Mouse (Mus musculus): ENCODE results near the gene Sema4d. TPM values are rescaled to one million over a fixed set of nuclear protein-coding genes. Genes with fewer than 3 reads are reported as not detected.
"Not testable (repeated sequence)": the region's sequence is repeated elsewhere in the genome, so short reads cannot be mapped to it uniquely, and the experiment has no call there.

Sema4d gene
- 6.2 and 7.0 TPM in 2 replicates for polyA plus RNA-seq (2015; fragmentation: Nextera tagmentation; extraction: Ambion mirVana)

- Histone ChIP-seq H3K4me2 (replicated peaks) (peak within 1 kb of the TSS; percentile 95), H3K27ac (no peak within 1 kb of the TSS), H3K9me3 (no peaks in the 10 kb centered on the region), H3K4me3 (replicated peaks) (peak within 1 kb of the TSS; percentile 83), H3K4me1 (replicated peaks) (peaks cover 21% of the 10 kb centered on the region; the same call in 1 of the 2 replicates), H3K9ac (peak within 1 kb of the TSS; percentile 71), H3K36me3 (no peaks in the 10 kb centered on the region), H3K27me3 (replicated peaks) (peaks cover 6% of the 10 kb centered on the region; the same call in 1 of the 2 replicates)
- 1% methylated on average over 51 of the region's 52 CpGs for WGBS
- ATAC-seq: peak; percentile 83
These were observed at the start of gene Sema4d for GRCm38 (mm10) chr13:51793425-51793891. TSS of gene Sema4d (minus strand) at chr13:51793747.

- Histone ChIP-seq H3K4me3 (replicated peaks) (no peak overlapping the region), H3K4me2 (replicated peaks) (no peak overlapping the region), H3K9me3 (no peaks in the 10 kb centered on the region), H3K9ac (no peak overlapping the region), H3K27ac (no peak overlapping the region), H3K27me3 (replicated peaks) (peaks cover 9% of the 10 kb centered on the region; the same call in 1 of the 2 replicates), H3K4me1 (replicated peaks) (peaks cover 25% of the 10 kb centered on the region), H3K36me3 (no peaks in the 10 kb centered on the region)
- 75% methylated on average over 4 of the region's 4 CpGs for WGBS
- no peak for ATAC-seq
These were observed 49.8 kb upstream of the Sema4d start for GRCm38 (mm10) chr13:51843298-51843697.

- H3K36me3 ChIP-seq: no peaks in the 10 kb centered on the region
- peaks cover 9% of the 10 kb centered on the region; the same call in 1 of the 2 replicates for H3K27me3 ChIP-seq (replicated peaks)
- H3K9ac ChIP-seq: peak overlapping the region; percentile 26; the same call in 1 of the 2 replicates
- peaks cover 19% of the 10 kb centered on the region for H3K4me1 ChIP-seq (replicated peaks)
- no peaks in the 10 kb centered on the region for H3K9me3 ChIP-seq
- H3K4me2 ChIP-seq (replicated peaks): peak overlapping the region; percentile 46
- H3K4me3 ChIP-seq (replicated peaks): no peak overlapping the region; the same call in 1 of the 2 replicates
- no peak overlapping the region for H3K27ac ChIP-seq
- WGBS: 30% methylated on average over 12 of the region's 12 CpGs
- no peak for ATAC-seq
These were observed 49.2 kb upstream of the Sema4d start for GRCm38 (mm10) chr13:51842773-51843172.

GRCm38 (mm10) chr13:51842191-51842590 is 48.6 kb upstream of the Sema4d start:
- Histone ChIP-seq H3K4me3 (replicated peaks) (no peak overlapping the region), H3K4me2 (replicated peaks) (peak overlapping the region; percentile 46; the same call in 1 of the 2 replicates), H3K9ac (peak overlapping the region; percentile 26; the same call in 1 of the 2 replicates), H3K27me3 (replicated peaks) (peaks cover 9% of the 10 kb centered on the region; the same call in 1 of the 2 replicates), H3K36me3 (no peaks in the 10 kb centered on the region), H3K4me1 (replicated peaks) (peaks cover 19% of the 10 kb centered on the region), H3K27ac (no peak overlapping the region), H3K9me3 (no peaks in the 10 kb centered on the region)
- ATAC-seq: no peak
- WGBS: 36% methylated on average over 5 of the region's 5 CpGs

GRCm38 (mm10) chr13:51841541-51842115 is 48.1 kb upstream of the Sema4d start:
- Histone ChIP-seq H3K27me3 (replicated peaks) (peaks cover 9% of the 10 kb centered on the region; the same call in 1 of the 2 replicates), H3K9me3 (no peaks in the 10 kb centered on the region), H3K9ac (no peak overlapping the region), H3K36me3 (no peaks in the 10 kb centered on the region), H3K27ac (no peak overlapping the region), H3K4me3 (replicated peaks) (no peak overlapping the region), H3K4me1 (replicated peaks) (peaks cover 17% of the 10 kb centered on the region), H3K4me2 (replicated peaks) (no peak overlapping the region)
- WGBS: 43% methylated on average over 12 of the region's 12 CpGs
- ATAC-seq: no peak

- WGBS: 48% methylated on average over 6 of the region's 6 CpGs
- Histone ChIP-seq H3K36me3 (no peaks in the 10 kb centered on the region), H3K9ac (no peak overlapping the region), H3K27me3 (replicated peaks) (peaks cover 9% of the 10 kb centered on the region; the same call in 1 of the 2 replicates), H3K4me3 (replicated peaks) (no peak overlapping the region), H3K4me2 (replicated peaks) (no peak overlapping the region), H3K9me3 (no peaks in the 10 kb centered on the region), H3K4me1 (replicated peaks) (peaks cover 17% of the 10 kb centered on the region), H3K27ac (no peak overlapping the region)
- ATAC-seq: no peak
These were observed 47.2 kb upstream of the Sema4d start for GRCm38 (mm10) chr13:51840702-51841101.

GRCm38 (mm10) chr13:51839250-51840026 is 45.9 kb upstream of the Sema4d start:
- H3K4me2 ChIP-seq (replicated peaks): no peak overlapping the region
- WGBS: 17% methylated on average over 8 of the region's 8 CpGs

GRCm38 (mm10) chr13:51837402-51837801 is 43.9 kb upstream of the Sema4d start:
- H3K9ac ChIP-seq: no peak overlapping the region
- WGBS: 22% methylated on average over 5 of the region's 5 CpGs
- peaks cover 15% of the 10 kb centered on the region for H3K4me1 ChIP-seq (replicated peaks)
- no peak overlapping the region for H3K27ac ChIP-seq
- ATAC-seq: no peak
- H3K4me2 ChIP-seq (replicated peaks): no peak overlapping the region
- no peak overlapping the region for H3K4me3 ChIP-seq (replicated peaks)
- H3K9me3 ChIP-seq: no peaks in the 10 kb centered on the region
- H3K27me3 ChIP-seq (replicated peaks): peaks cover 4% of the 10 kb centered on the region; the same call in 1 of the 2 replicates
- no peaks in the 10 kb centered on the region for H3K36me3 ChIP-seq

More at GRCm38 (mm10) chr13:51839250-51840026, 45.9 kb upstream of the Sema4d start:
- H3K27ac ChIP-seq: no peak overlapping the region
- H3K9me3 ChIP-seq: no peaks in the 10 kb centered on the region
- H3K27me3 ChIP-seq (replicated peaks): peaks cover 9% of the 10 kb centered on the region; the same call in 1 of the 2 replicates
- no peak; the same call in 1 of the 2 replicates for ATAC-seq
- H3K36me3 ChIP-seq: no peaks in the 10 kb centered on the region
- no peak overlapping the region for H3K9ac ChIP-seq
- H3K4me1 ChIP-seq (replicated peaks): peaks cover 12% of the 10 kb centered on the region
- H3K4me3 ChIP-seq (replicated peaks): no peak overlapping the region

- not testable (repeated sequence) for H3K4me1 ChIP-seq (replicated peaks); H3K27me3 ChIP-seq (replicated peaks); H3K9me3 ChIP-seq; ATAC-seq; H3K9ac ChIP-seq; H3K36me3 ChIP-seq; H3K4me3 ChIP-seq (replicated peaks); H3K27ac ChIP-seq; H3K4me2 ChIP-seq (replicated peaks)
- 77% methylated on average over 4 of the region's 4 CpGs for WGBS
These were observed 41.7 kb upstream of the Sema4d start for GRCm38 (mm10) chr13:51835208-51835607.

- Histone ChIP-seq H3K9me3 (no peaks in the 10 kb centered on the region), H3K27me3 (replicated peaks) (no peaks in the 10 kb centered on the region), H3K9ac (no peak overlapping the region), H3K4me2 (replicated peaks) (no peak overlapping the region), H3K4me1 (replicated peaks) (peaks cover 9% of the 10 kb centered on the region), H3K36me3 (no peaks in the 10 kb centered on the region), H3K27ac (no peak overlapping the region), H3K4me3 (replicated peaks) (no peak overlapping the region)
- no peak for ATAC-seq
- 55% methylated on average over 2 of the region's 2 CpGs for WGBS
These were observed 41.0 kb upstream of the Sema4d start for GRCm38 (mm10) chr13:51834520-51834919.

GRCm38 (mm10) chr13:51834024-51834423 is 40.5 kb upstream of the Sema4d start:
- H3K9me3 ChIP-seq; H3K4me1 ChIP-seq (replicated peaks); H3K4me3 ChIP-seq (replicated peaks); H3K36me3 ChIP-seq; H3K4me2 ChIP-seq (replicated peaks); H3K27me3 ChIP-seq (replicated peaks); H3K27ac ChIP-seq; H3K9ac ChIP-seq: not testable (repeated sequence)
- 60% methylated on average over 8 of the region's 8 CpGs for WGBS
- peak; percentile 47 for ATAC-seq

GRCm38 (mm10) chr13:51833611-51834010 is 40.1 kb upstream of the Sema4d start:
- H3K4me2 ChIP-seq (replicated peaks): no peak overlapping the region
- H3K27ac ChIP-seq: no peak overlapping the region
- no peaks in the 10 kb centered on the region for H3K36me3 ChIP-seq
- no peak overlapping the region for H3K9ac ChIP-seq
- no peak overlapping the region for H3K4me3 ChIP-seq (replicated peaks)
- no peaks in the 10 kb centered on the region for H3K9me3 ChIP-seq
- H3K27me3 ChIP-seq (replicated peaks): no peaks in the 10 kb centered on the region
- WGBS: 47% methylated on average over 2 of the region's 2 CpGs
- ATAC-seq: peak; percentile 68
- H3K4me1 ChIP-seq (replicated peaks): peaks cover 9% of the 10 kb centered on the region
